Mouse (Mus musculus) liver, adult (tissue): ENCODE results near the gene Il23a.

Source experiments
- GATA4 ChIP-seq: IDR thresholded peaks from 2 replicates; pipeline ENCODE4 v1.6.1; 2014; ENCODE audit warnings: mild to moderate bottlenecking, low read length; ENCODE audit not compliant: insufficient replicate concordance

Gene Il23a

DNA sequence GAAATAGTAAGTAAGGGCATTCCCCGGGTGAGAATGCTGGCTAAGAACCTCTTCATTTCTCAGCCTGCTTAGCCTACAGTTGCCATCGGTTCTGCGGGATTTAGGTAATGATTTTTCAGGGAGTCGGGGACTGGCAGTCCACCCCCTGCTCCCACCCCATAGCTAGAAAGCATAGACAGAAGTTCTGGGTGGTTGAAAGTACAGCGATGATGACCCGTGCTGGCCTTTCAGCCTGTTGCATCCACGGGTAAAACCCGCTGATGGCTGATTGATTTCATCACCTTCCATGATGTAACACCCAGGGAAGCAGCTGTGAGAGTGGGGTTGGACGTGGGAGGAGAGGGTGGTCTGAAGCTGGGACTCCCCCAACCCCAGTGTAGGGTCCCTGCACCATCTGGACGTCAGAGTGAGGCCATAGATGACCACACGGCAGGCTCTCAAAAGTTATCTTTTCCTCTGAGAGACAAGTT lies at the start of gene Il23a:
Il23a (minus strand) TSS at position 51 of the 470 bp plus-strand sequence.
- no peak for TF ChIP-seq GATA4

GRCm38 (mm10) chr10:128347541-128347940 lies 49.0 kb upstream of the Il23a start:
- no peak for TF ChIP-seq GATA4

- TF ChIP-seq GATA4, result peak; percentile 84; the same call in 1 of the 2 replicates
These were observed 46.2 kb upstream of the Il23a start for GRCm38 (mm10) chr10:128344568-128345275.

GRCm38 (mm10) chr10:128343436-128343835 lies 44.9 kb upstream of the Il23a start:
- TF ChIP-seq GATA4, result no peak

- TF ChIP-seq GATA4, result no peak
These were observed 41.7 kb upstream of the Il23a start for GRCm38 (mm10) chr10:128340257-128340656.

- no peak for TF ChIP-seq GATA4
These were observed 40.4 kb upstream of the Il23a start for GRCm38 (mm10) chr10:128338948-128339347.

GRCm38 (mm10) chr10:128338415-128338814 lies 39.9 kb upstream of the Il23a start:
- no peak for TF ChIP-seq GATA4

- TF ChIP-seq GATA4, result no peak
These were observed 39.0 kb upstream of the Il23a start, which contains the start of gene Cs for GRCm38 (mm10) chr10:128337306-128338181. Cs (plus strand) TSS chr10:128337734.

DNA sequence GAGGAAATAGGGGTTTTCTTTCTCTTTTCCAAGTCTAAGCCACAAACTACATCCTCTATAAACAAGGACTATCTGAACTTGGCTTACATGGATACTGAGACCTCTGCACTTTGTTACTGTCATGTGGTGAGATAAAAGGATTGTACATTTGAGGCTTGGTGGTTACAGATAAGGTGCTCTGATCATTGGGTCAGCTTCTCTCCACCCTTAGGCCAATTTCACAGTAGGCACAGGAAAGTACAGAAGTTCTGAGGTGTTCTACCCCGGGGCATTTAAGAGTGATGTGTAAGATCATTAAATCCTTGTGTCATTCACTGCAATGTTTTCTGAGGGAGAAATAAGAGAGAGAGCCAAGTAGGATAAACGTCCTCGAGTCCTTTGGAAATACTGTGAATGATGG lies 38.0 kb upstream of the Il23a start:
- peak; percentile 68; the same call in 1 of the 2 replicates for TF ChIP-seq GATA4

- no peak for TF ChIP-seq GATA4
These were observed 37.6 kb upstream of the Il23a start for GRCm38 (mm10) chr10:128336195-128336594.

- TF ChIP-seq GATA4, result no peak
These were observed 37.0 kb upstream of the Il23a start for GRCm38 (mm10) chr10:128335582-128335981.

DNA sequence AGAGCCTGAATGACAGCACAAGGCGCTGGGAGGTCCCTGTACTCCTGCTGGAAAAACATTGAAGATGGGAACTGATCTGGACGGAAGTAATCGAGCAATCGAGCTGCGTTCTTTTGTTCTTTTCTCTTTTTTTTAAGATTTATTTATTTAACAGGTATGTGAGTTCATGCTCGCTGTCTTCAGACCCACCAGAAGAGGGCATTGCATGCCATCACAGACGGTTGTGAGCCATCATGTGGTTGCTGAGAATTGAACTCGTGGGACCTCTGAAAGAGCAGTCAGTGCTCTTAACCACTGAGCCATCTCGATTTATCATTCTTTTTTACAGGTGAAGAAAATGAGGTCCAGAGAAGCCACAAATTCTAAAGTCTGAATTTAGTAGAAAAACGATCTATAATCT lies 29.1 kb upstream of the Il23a start:
- no peak for TF ChIP-seq GATA4

DNA sequence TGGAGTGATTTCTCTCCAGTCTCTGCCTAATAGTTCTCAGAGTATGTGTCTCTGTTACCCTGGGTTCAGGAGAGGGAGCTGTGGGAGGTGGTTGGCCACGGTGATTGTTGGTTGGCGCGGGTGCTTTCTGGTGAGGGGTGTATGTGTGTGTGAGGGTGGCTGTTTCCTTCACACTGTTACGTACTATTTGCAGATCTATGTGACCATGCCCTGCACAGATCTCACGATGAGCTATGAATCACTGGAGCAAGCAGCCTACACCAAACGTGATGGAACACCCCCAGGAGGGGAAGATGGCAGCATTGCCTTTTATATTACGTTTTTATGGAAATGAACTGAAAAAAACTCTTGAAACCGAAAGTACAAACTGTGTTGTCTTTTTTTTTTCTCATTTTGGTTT lies 28.3 kb upstream of the Il23a start:
- TF ChIP-seq GATA4, result no peak

GRCm38 (mm10) chr10:128323516-128323915 lies 25.0 kb upstream of the Il23a start:
- no peak for TF ChIP-seq GATA4

DNA sequence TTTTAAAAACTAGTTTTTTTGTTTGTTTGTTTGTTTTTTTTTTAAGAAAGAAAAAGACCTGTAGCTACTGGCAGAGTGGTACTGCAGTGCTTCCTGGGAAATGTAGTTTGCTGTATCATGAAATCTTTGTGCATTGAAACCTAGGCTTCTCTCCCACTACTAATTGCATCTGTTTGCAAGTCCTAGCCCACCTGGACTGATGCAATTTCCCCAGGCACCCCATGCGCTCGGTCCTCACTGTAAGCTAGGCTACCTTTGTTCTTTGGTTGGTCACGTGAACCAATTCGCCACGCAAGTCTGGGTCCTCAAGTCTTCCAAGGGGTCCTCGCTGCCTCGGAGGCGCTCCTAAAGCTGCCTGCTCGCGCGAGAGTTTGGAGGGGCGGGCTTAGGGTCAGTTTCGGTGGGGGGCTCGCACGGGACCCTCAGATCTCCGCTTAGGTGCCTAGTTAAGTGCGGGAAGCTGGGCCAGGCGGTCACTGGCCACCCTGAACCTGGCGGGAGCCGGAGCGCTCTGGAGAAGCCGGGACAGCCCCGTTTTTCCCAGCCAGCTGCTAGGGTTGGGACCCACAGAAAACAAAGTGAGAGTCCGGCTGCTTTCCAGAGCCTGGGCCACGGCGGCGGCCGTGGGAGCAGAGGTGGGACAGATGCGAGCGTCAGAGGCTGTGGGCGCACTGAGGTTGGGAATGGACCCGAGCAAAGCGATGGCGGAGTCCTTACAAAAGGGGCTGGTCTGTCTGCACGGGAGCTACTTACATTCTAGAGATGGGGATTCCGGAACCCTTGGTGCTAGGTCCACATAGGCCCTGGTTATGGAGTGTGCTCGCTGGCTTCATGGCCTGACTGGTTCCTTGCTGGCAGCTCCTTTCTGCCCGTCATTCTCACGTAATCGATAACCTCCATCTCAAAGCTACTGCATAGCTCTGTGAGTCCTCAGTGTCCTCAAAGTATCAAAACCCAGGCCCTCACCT lies 23.9 kb upstream of the Il23a start, which contains the start of gene Cnpy2:
Cnpy2 (plus strand) TSS at position 319 of the 968 bp plus-strand sequence.
- no peak for TF ChIP-seq GATA4

- TF ChIP-seq GATA4, result no peak
These were observed 23.1 kb upstream of the Il23a start for GRCm38 (mm10) chr10:128321641-128322040.
